Comparison of ENCODE assay signal across 8 mouse cellular contexts in genomic region chr5:45668831-45669230, GRCm38 (mm10). TPM values are rescaled to one million over a fixed set of nuclear protein-coding genes. Genes with fewer than 3 reads are reported as not detected.
DNase-seq lines count a peak whose midpoint lies in the region; ATAC-seq and TF ChIP-seq lines count a peak whose summit lies in the region.

No protein-coding gene starts in this region.

- H3K9me3 ChIP-seq in liver, postnatal 0 days (ENCODE audit: low read length): no peaks in the 10 kb centered on the region

- H3K9ac ChIP-seq in liver, postnatal 0 days (replicated peaks): peak overlapping the region; percentile 78

- H3K27ac ChIP-seq in brown adipose tissue, adult 24 weeks (replicated peaks; ENCODE audit: low read depth, low read length): no peak overlapping the region
- peak overlapping the region; percentile 81 for H3K27ac ChIP-seq in liver, postnatal 0 days (ENCODE audit: low read depth)

- no peak for TF ChIP-seq EP300 in liver, postnatal 0 days (IDR thresholded peaks at IDR 0.05; ENCODE audit: low read depth)

- no peak for ATAC-seq in liver, postnatal 0 days

- no peaks in the 10 kb centered on the region for H3K27me3 ChIP-seq in liver, postnatal 0 days (ENCODE audit: insufficient read depth, low read length)

- H3K4me2 ChIP-seq in liver, postnatal 0 days (ENCODE audit: low read depth, low read length): peak overlapping the region; percentile 78

- H3K4me3 ChIP-seq in brown adipose tissue, adult 24 weeks (ENCODE audit: insufficient read depth, low read depth, low read length): peak overlapping the region; percentile 63
- H3K4me3 ChIP-seq in liver, postnatal 0 days (ENCODE audit: low read depth, low read length): peak overlapping the region; percentile 83

- no peaks in the 10 kb centered on the region for H3K4me1 ChIP-seq in brown adipose tissue, adult 24 weeks (ENCODE audit: control insufficient read depth, insufficient read depth, insufficient read length, low read length)
- H3K4me1 ChIP-seq in liver, postnatal 0 days (ENCODE audit: insufficient read depth): no peaks in the 10 kb centered on the region

- TF ChIP-seq CTCF in liver, postnatal 0 days (IDR thresholded peaks at IDR 0.05; ENCODE audit: low read depth): no peak

- peaks cover 6% of the 10 kb centered on the region; the same call in 1 of the 2 replicates for H3K36me3 ChIP-seq in liver, postnatal 0 days (replicated peaks; ENCODE audit: insufficient read depth, low read length)

- WGBS in liver, postnatal 0 days (ENCODE audit: insufficient replicate concordance): under 1% methylated on average over 3 of the region's 3 CpGs

- peak; percentile 4 for DNase-seq in cerebellum, adult 11-12 months
- no peak for DNase-seq in cerebellum, adult 9-10 months
- DNase-seq in 3134 (ENCODE audit: extremely low read depth, insufficient read length, low spot score): peak; percentile 3
- DNase-seq in forelimb bud, embryonic 11.5 days (ENCODE audit: low read depth, low spot score): peak; percentile 2
- DNase-seq in liver, postnatal 0 days: no peak
- peak; percentile 6 for DNase-seq in yolk sac, embryonic 10.5 days (ENCODE audit: low spot score)
- DNase-seq in kidney, adult 18-20 months: no peak

RNA-seq across cellular contexts. Expression of gene Ncapg, which starts 0.9 kb away (rescaled TPM):
- not detected in 2 replicates for polyA plus RNA-seq in brown adipose tissue, adult 24 weeks (2012; ENCODE audit: insufficient read depth, insufficient read length, missing spikeins)
- 20.3 and 24.1 TPM in 2 replicates for polyA plus RNA-seq in liver, postnatal 0 days (2015; fragmentation: Nextera tagmentation; extraction: Ambion mirVana)

RNA-seq across cellular contexts. Expression of gene Fam184b, which starts 29.4 kb away (rescaled TPM):
- polyA plus RNA-seq in brown adipose tissue, adult 24 weeks (2012; ENCODE audit: insufficient read depth, insufficient read length, missing spikeins): not detected in 2 replicates
- 0.06 and 0.07 TPM in 2 replicates for polyA plus RNA-seq in liver, postnatal 0 days (2015; fragmentation: Nextera tagmentation; extraction: Ambion mirVana)

Comparison
In these comparisons a context has a peak if more than half of its experiments do, and no peak if none do; other contexts are left out.
1. DNase-seq: peak in cerebellum, adult 11-12 months (single experiment), 3134 (single experiment), forelimb bud, embryonic 11.5 days (single experiment) and yolk sac, embryonic 10.5 days (single experiment); none in cerebellum, adult 9-10 months (single experiment), liver, postnatal 0 days (single experiment) and kidney, adult 18-20 months (single experiment).
2. RNA of gene Ncapg, which starts 0.9 kb away (polyA plus RNA-seq): 20.3 to 24.1 TPM in liver, postnatal 0 days; not detected in brown adipose tissue, adult 24 weeks; every median in the first group is over 10 times any median in the second.